8 mouse cellular contexts compared by ENCODE assay signal in genomic region chr4:151334951-151335742, GRCm38 (mm10).
DNase-seq lines count a peak whose midpoint lies in the region; ATAC-seq and TF ChIP-seq lines count a peak whose summit lies in the region.
"Had no signal": no experiment of that assay in that cellular context is flagged by ENCODE, and none has a peak within 500 bp of the region (broad histone marks: within the 10 kb centered on the region; RNA-seq: fewer than 3 reads in every experiment).

No protein-coding gene starts in this region.

- WGBS in liver, adult 2 months: 27% methylated on average over 23 of the region's 23 CpGs
- WGBS in liver, embryonic 11.5 days: 42% methylated on average over 23 of the region's 23 CpGs
- 49% methylated on average over 23 of the region's 23 CpGs for WGBS in hindbrain, postnatal 0 days
- WGBS in lung, embryonic 14.5 days: 41% methylated on average over 23 of the region's 23 CpGs

- H3K9me3 ChIP-seq in liver, embryonic 11.5 days (ENCODE audit: control insufficient read depth, low read length): no peaks in the 10 kb centered on the region
- no peaks in the 10 kb centered on the region for H3K9me3 ChIP-seq in hindbrain, postnatal 0 days (ENCODE audit: low read length)
- H3K9me3 ChIP-seq in lung, embryonic 14.5 days (ENCODE audit: low read depth, low read length): no peaks in the 10 kb centered on the region

- TF ChIP-seq CTCF in liver, adult 2 months (IDR thresholded peaks at IDR 0.05; ENCODE audit: low read depth, low read length): peak; percentile 95
- peak; percentile 97 for TF ChIP-seq CTCF in hindbrain, postnatal 0 days (IDR thresholded peaks at IDR 0.05; ENCODE audit: low read depth)
- TF ChIP-seq CTCF in lung, embryonic 14.5 days (IDR thresholded peaks at IDR 0.05; ENCODE audit: low read depth): peak; percentile 92

- ATAC-seq in liver, embryonic 11.5 days (replicated peaks; ENCODE audit: low FRiP score): no peak; the same call in 1 of the 2 replicates
- 0 out of 2 replicates have a peak, but pooled peaks have one; percentile 45 for ATAC-seq in hindbrain, postnatal 0 days
- ATAC-seq in lung, embryonic 14.5 days (ENCODE audit: insufficient read depth): no peak

- no peaks in the 10 kb centered on the region for H3K79me2 ChIP-seq in liver, adult 2 months (ENCODE audit: control insufficient read depth, insufficient read depth, low read length)

- H3K4me3 ChIP-seq in liver, adult 2 months (ENCODE audit: insufficient read depth, low read depth, low read length): no peak overlapping the region
- H3K4me3 ChIP-seq in liver, embryonic 11.5 days (ENCODE audit: low read depth, low read length): no peak overlapping the region
- H3K4me3 ChIP-seq in hindbrain, postnatal 0 days (ENCODE audit: low read length): no peak overlapping the region
- no peak overlapping the region for H3K4me3 ChIP-seq in lung, embryonic 14.5 days (ENCODE audit: low read depth, low read length)

- no peaks in the 10 kb centered on the region for H3K36me3 ChIP-seq in liver, adult 2 months (ENCODE audit: control insufficient read depth, insufficient read depth, low read length)
- no peaks in the 10 kb centered on the region for H3K36me3 ChIP-seq in liver, embryonic 11.5 days (ENCODE audit: control insufficient read depth, insufficient read depth, low read length)
- no peaks in the 10 kb centered on the region for H3K36me3 ChIP-seq in hindbrain, postnatal 0 days (ENCODE audit: insufficient read depth, low read length)
- H3K36me3 ChIP-seq in lung, embryonic 14.5 days (ENCODE audit: insufficient read depth): no peaks in the 10 kb centered on the region

- no peak for TF ChIP-seq POLR2A in liver, adult 2 months (IDR thresholded peaks at IDR 0.05; ENCODE audit: extremely low read depth, insufficient read depth, low read length)

- no peak overlapping the region for H3K9ac ChIP-seq in liver, adult 2 months (ENCODE audit: low read depth, low read length)
- no peak overlapping the region for H3K9ac ChIP-seq in liver, embryonic 11.5 days (ENCODE audit: low read depth, low read length)
- no peak overlapping the region for H3K9ac ChIP-seq in hindbrain, postnatal 0 days (replicated peaks; ENCODE audit: low read length)
- no peak overlapping the region for H3K9ac ChIP-seq in lung, embryonic 14.5 days

- no peak overlapping the region for H3K4me2 ChIP-seq in liver, embryonic 11.5 days
- no peak overlapping the region for H3K4me2 ChIP-seq in hindbrain, postnatal 0 days (ENCODE audit: low read depth, low read length)
- H3K4me2 ChIP-seq in lung, embryonic 14.5 days: no peak overlapping the region

- 0 out of 2 replicates have a peak, but pooled peaks cover 4% of the 10 kb centered on the region for H3K4me1 ChIP-seq in liver, adult 2 months (ENCODE audit: control insufficient read depth, insufficient read depth, low read length)
- H3K4me1 ChIP-seq in liver, embryonic 11.5 days (replicated peaks; ENCODE audit: control insufficient read depth, insufficient read depth, low read length): no peaks in the 10 kb centered on the region
- H3K4me1 ChIP-seq in hindbrain, postnatal 0 days (ENCODE audit: insufficient read depth, low read length): no peaks in the 10 kb centered on the region
- H3K4me1 ChIP-seq in lung, embryonic 14.5 days (ENCODE audit: insufficient read depth): no peaks in the 10 kb centered on the region

- no peak overlapping the region for H3K27ac ChIP-seq in liver, adult 2 months (replicated peaks; ENCODE audit: insufficient read depth, low read depth, low read length)
- no peak overlapping the region for H3K27ac ChIP-seq in liver, embryonic 11.5 days (ENCODE audit: low read depth, low read length)
- H3K27ac ChIP-seq in hindbrain, postnatal 0 days: no peak overlapping the region
- H3K27ac ChIP-seq in lung, embryonic 14.5 days (ENCODE audit: low read depth): no peak overlapping the region
- H3K27ac ChIP-seq: macrophage had no signal

- DNase-seq in liver, adult 2 months (ENCODE audit: extremely low read depth, low read depth, low spot score): peak; percentile 24
- no peak for DNase-seq in liver, embryonic 11.5 days (ENCODE audit: low spot score)
- peak; percentile 83 for DNase-seq in ZHBTc4 (ENCODE audit: low read depth, low spot score)
- peak; percentile 71 for DNase-seq in cerebellum, adult 9-10 months
- DNase-seq in hindbrain, postnatal 0 days (ENCODE audit: low spot score): peak; percentile 78
- DNase-seq in lung, embryonic 14.5 days: peak; percentile 74
- peak; percentile 45 for DNase-seq in right cerebral cortex, postnatal 4 days

- no peaks in the 10 kb centered on the region for H3K27me3 ChIP-seq in liver, adult 2 months (ENCODE audit: control insufficient read depth, insufficient read depth, low read length)
- no peaks in the 10 kb centered on the region for H3K27me3 ChIP-seq in liver, embryonic 11.5 days (replicated peaks; ENCODE audit: control insufficient read depth, insufficient read depth, low read length)
- no peaks in the 10 kb centered on the region for H3K27me3 ChIP-seq in hindbrain, postnatal 0 days (ENCODE audit: insufficient read depth, low read length)
- no peaks in the 10 kb centered on the region for H3K27me3 ChIP-seq in lung, embryonic 14.5 days (ENCODE audit: insufficient read depth, low read length)
